14 mouse cellular contexts compared by ENCODE assay signal in the genomic region with DNA sequence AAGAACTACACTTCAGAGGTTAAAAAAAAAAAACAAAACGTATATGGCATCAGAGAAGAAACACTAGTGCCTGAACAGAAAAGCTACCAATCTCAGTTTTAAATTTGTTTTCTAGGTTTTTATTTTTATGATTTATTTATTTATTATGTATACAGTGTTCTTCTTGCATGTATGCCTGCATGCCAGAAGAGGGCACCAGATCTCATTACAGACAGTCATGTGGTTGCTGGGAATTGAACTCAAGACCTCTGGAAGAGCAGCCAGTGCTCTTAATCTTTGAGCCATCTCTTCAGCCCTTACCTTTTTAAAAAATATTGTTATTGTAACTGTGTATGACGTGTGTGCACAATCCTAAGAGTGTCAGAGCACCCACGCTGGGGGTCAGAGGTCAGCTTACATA. TPM values are rescaled to one million over a fixed set of nuclear protein-coding genes. Genes with fewer than 3 reads are reported as not detected.
DNase-seq lines count a peak whose midpoint lies in the region; TF ChIP-seq lines count a peak whose summit lies in the region.
"Had no signal": no experiment of that assay in that cellular context is flagged by ENCODE, and none has a peak within 500 bp of the region (broad histone marks: within the 10 kb centered on the region; RNA-seq: fewer than 3 reads in every experiment).

No protein-coding gene starts in this region.

- TF ChIP-seq CTCF in gastrocnemius, adult 2 months (IDR thresholded peaks at IDR 0.05), result peak; percentile 54
- peak; percentile 73 for TF ChIP-seq CTCF in layer of hippocampus, adult 2 months (conservative IDR thresholded peaks at IDR 0.05)

- H3K27ac ChIP-seq in gastrocnemius, adult 2 months, result no peak overlapping the region
- no peak overlapping the region for H3K27ac ChIP-seq in layer of hippocampus, adult 2 months
- H3K27ac ChIP-seq: hindbrain, embryonic 14.5 days; stomach, embryonic 15.5 days had no signal

- intact Hi-C loops in gastrocnemius, adult 2 months (cut with DNase I), result loop anchor here (10.0 kb wide), 1 partner anchor 261 kb away; no protein-coding TSS in a partner anchor
- intact Hi-C loops in gastrocnemius, postnatal 14 days (cut with DNase I; ENCODE audit: low total_unique reads), result no loop called here

- no peak overlapping the region for H3K4me3 ChIP-seq in gastrocnemius, adult 2 months
- no peak overlapping the region for H3K4me3 ChIP-seq in layer of hippocampus, adult 2 months
- H3K4me3 ChIP-seq: stomach, embryonic 15.5 days had no signal

- DNase-seq in gastrocnemius, adult 2 months, result no peak
- no peak for DNase-seq in gastrocnemius, postnatal 14 days
- DNase-seq in layer of hippocampus, adult 2 months (ENCODE audit: low spot score in 2 of 2), result no peak
- DNase-seq in layer of hippocampus, adult 18-20 months (ENCODE audit: low spot score in 2 of 2), result no peak
- DNase-seq in A20 (ENCODE audit: low read depth, low spot score), result peak; percentile 29
- peak; percentile 26 for DNase-seq in R1 (ENCODE audit: low read depth, low spot score)
- DNase-seq in right cerebral cortex, postnatal 4 days, result no peak
- DNase-seq in ovary, postnatal 36 days (ENCODE audit: low spot score), result no peak
- DNase-seq: cerebellum, adult 2 months; right cerebral cortex, postnatal 25 days; thymus, postnatal 25 days had no signal

RNA-seq across cellular contexts. Expression of a gene that starts 6.4 kb away (rescaled TPM):
- total RNA-seq in gastrocnemius, adult 2 months (2021), result 10 to 100 TPM; 26.2 to 39.2 TPM
- total RNA-seq in gastrocnemius, postnatal 14 days (2021), result 10 to 100 TPM; 16.2 to 17.3 TPM
- total RNA-seq in layer of hippocampus, adult 2 months (2021), result 10 to 100 TPM; 64.2 to 70.9 TPM
- total RNA-seq in layer of hippocampus, adult 18-20 months (2021), result 10 to 100 TPM; 64.3 to 70.9 TPM

RNA-seq across cellular contexts. Expression of a gene that starts 28.3 kb away (rescaled TPM):
- not detected for total RNA-seq in gastrocnemius, adult 2 months (2021)
- total RNA-seq in gastrocnemius, postnatal 14 days (2021), result not detected
- not detected for total RNA-seq in layer of hippocampus, adult 2 months (2021)
- not detected for total RNA-seq in layer of hippocampus, adult 18-20 months (2021)
- total RNA-seq: left cerebral cortex, adult 18-20 months had no signal

RNA-seq across cellular contexts. Expression of a gene that starts 42.0 kb away (rescaled TPM):
- total RNA-seq in gastrocnemius, adult 2 months (2021), result 10 to 100 TPM; 17.7 to 34.1 TPM
- total RNA-seq in gastrocnemius, postnatal 14 days (2021), result 10 to 100 TPM in 1 of 2 experiments, 1 to 10 TPM in 1; 9.2 to 11.7 TPM
- 1 to 10 TPM; 2.1 to 2.4 TPM for total RNA-seq in layer of hippocampus, adult 2 months (2021)
- total RNA-seq in layer of hippocampus, adult 18-20 months (2021), result 1 to 10 TPM; 1.6 to 2.0 TPM

RNA-seq across cellular contexts. Expression of a gene that starts 47.4 kb away (rescaled TPM):
- total RNA-seq in gastrocnemius, adult 2 months (2021), result under 1 TPM; 0.08 to 0.25 TPM
- total RNA-seq in gastrocnemius, postnatal 14 days (2021), result under 1 TPM; 0.11 to 0.39 TPM
- total RNA-seq in layer of hippocampus, adult 2 months (2021), result under 1 TPM; 0.32 to 0.33 TPM
- under 1 TPM in 1 of 2 experiments, not detected in 1; 0.15 TPM for total RNA-seq in layer of hippocampus, adult 18-20 months (2021)

Comparison
In these comparisons a context has a peak if more than half of its experiments do, and no peak if none do; other contexts are left out.
1. DNase-seq: peak in A20 (single experiment) and R1 (single experiment); none in gastrocnemius, adult 2 months (single experiment), gastrocnemius, postnatal 14 days (single experiment), layer of hippocampus, adult 2 months (0 of 2), layer of hippocampus, adult 18-20 months (0 of 2), right cerebral cortex, postnatal 4 days (single experiment) and ovary, postnatal 36 days (single experiment).